Mouse (Mus musculus) cerebellum, adult 2 months (tissue): ENCODE results near the gene Rin3. TPM values are rescaled to one million over a fixed set of nuclear protein-coding genes. Genes with fewer than 3 reads are reported as not detected.
A peak's percentile ranks its signal among the peaks of the same experiment; 100 is the strongest.

Experiments
- DNase-seq, 2 experiments: peaks; one replicate each; pipeline ENCODE4 v3.0.0; 2021
- H3K27ac ChIP-seq: fragments of 200-500 bp; 2 replicates; pipeline ENCODE4 v1.5.1; 2012; ENCODE audit warnings: low read length, control low read depth, inconsistent platforms; ENCODE audit not compliant: insufficient read depth
- H3K27me3 ChIP-seq: fragments of 200-500 bp; 2 replicates; pipeline ENCODE4 v1.6.1; 2012; ENCODE audit warnings: inconsistent platforms, mild to moderate bottlenecking, low read length, moderate library complexity; ENCODE audit not compliant: control insufficient read depth, insufficient read depth
- H3K4me1 ChIP-seq: fragments of 200-500 bp; 2 replicates; pipeline ENCODE4 v1.6.1; 2011; ENCODE audit warnings: low read length; ENCODE audit not compliant: control insufficient read depth, insufficient read depth
- H3K4me3 ChIP-seq: fragments of 200-500 bp; replicated peaks from 2 replicates; pipeline ENCODE3; 2011; ENCODE audit warnings: mild to moderate bottlenecking, low read depth, low read length, control low read depth; ENCODE audit not compliant: insufficient read depth
- CTCF ChIP-seq: fragments of 200-500 bp; IDR thresholded peaks from 2 replicates; pipeline ENCODE4 v1.5.1; 2011; ENCODE audit warnings: low read depth, mild to moderate bottlenecking, control low read depth, low read length, moderate library complexity, borderline replicate concordance; ENCODE audit not compliant: insufficient read depth
- POLR2A ChIP-seq: fragments of 200-500 bp; IDR thresholded peaks from 2 replicates; pipeline ENCODE4 v1.6.1; 2011; ENCODE audit warnings: low read length, control low read depth, borderline replicate concordance; ENCODE audit not compliant: insufficient read depth
- whole genome bisulfite sequencing: fragments of 180-500 bp; shearing (Covaris S2); methylation state at CpG from one replicate; pipeline ENCODE4 v1.1.7; 2018; 5-methylcytosine and 5-hydroxymethylcytosine counted together
- polyA plus RNA-seq: library from polyadenylated mRNA; depleted of rRNA; stranded (reverse); fragments of >200 nt; gene quantifications from 2 replicates; pipeline ENCODE4 v1.2.3, GENCODE M21; 2012

Gene Rin3
- polyA plus RNA-seq, 1 experiment, result 1.2 TPM

DNA sequence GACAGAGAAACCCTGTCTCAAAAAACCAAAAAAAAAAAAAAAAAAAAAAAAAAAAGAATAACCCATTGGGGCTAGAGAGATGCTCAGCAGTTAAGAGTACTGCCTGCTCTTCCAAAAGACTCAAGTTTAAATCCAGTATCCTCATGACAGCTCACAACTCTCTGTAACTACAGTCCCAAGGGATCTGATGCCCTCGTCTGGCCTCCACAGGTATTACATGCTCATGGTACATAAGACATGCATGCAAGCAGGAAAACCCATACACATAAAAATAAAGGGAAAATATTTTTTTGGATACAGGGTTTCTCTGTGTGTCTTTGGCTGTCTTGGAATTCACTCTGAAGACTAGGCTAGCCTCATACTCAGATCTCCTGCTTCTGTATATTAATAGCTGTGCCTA is 63.7 kb downstream of the Rin3 start:
- H3K27me3 ChIP-seq, result no peaks in the 10 kb centered on the region; the same call in 1 of the 2 replicates
- DNase-seq, result peak in 1 of 2 experiments; percentile 24
- H3K4me1 ChIP-seq, result no peaks in the 10 kb centered on the region
- 10% methylated on average over 1 of the region's 1 CpGs for WGBS
- TF ChIP-seq CTCF (peak; percentile 34; the same call in 1 of the 2 replicates), POLR2A (no peak)
- H3K27ac ChIP-seq, result no peak overlapping the region
- H3K4me3 ChIP-seq, result no peak overlapping the region

DNA sequence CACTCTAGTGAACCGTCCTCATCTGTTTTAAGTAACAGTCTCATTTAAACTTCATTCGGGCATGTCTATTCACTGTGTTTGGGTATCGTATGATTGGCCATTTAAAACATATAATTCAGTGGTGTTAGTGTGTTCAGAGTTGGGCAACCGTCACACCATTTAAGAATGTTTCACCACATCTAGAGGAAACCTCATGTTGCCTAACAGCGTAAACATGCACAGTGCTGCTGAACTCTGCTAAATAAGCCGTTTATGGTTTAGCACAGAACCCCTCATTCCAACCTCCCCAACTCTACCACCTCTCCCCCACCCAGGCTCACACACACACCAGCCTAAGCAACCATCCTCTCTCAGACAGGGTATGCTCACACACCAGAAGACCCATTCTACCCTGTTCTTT is 65.6 kb downstream of the Rin3 start:
- TF ChIP-seq CTCF (no peak), POLR2A (no peak)
- H3K4me3 ChIP-seq, result no peak overlapping the region
- 95% methylated on average over 6 of the region's 6 CpGs for WGBS
- no peak for DNase-seq
- no peak overlapping the region for H3K27ac ChIP-seq
- H3K4me1 ChIP-seq, result no peaks in the 10 kb centered on the region
- H3K27me3 ChIP-seq, result no peaks in the 10 kb centered on the region; the same call in 1 of the 2 replicates

DNA sequence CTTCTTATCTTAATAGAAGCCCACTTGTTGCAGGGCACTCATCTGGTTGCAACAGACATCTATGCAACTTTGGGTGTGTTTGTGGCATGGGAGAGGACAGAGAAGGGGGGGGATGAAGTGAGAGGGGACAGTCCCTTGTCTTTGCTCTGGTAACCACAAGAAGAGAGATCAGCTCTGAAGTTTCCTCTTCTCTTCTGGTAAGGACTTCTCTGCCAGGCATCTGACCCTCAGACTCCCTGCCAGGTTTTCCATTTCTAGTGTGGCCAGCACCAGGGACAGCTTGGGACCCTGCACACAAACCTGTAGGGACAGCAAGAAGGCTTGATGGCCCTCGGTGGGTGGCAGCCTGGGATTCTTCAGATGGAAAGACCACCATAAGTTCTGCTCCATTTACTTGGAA is 68.1 kb downstream of the Rin3 start:
- H3K27me3 ChIP-seq, result no peaks in the 10 kb centered on the region; the same call in 1 of the 2 replicates
- no peak for DNase-seq
- WGBS, result 95% methylated on average over 1 of the region's 1 CpGs
- no peaks in the 10 kb centered on the region for H3K4me1 ChIP-seq
- no peak overlapping the region for H3K27ac ChIP-seq
- H3K4me3 ChIP-seq, result no peak overlapping the region
- TF ChIP-seq CTCF, result no peak
- TF ChIP-seq POLR2A, result no peak

DNA sequence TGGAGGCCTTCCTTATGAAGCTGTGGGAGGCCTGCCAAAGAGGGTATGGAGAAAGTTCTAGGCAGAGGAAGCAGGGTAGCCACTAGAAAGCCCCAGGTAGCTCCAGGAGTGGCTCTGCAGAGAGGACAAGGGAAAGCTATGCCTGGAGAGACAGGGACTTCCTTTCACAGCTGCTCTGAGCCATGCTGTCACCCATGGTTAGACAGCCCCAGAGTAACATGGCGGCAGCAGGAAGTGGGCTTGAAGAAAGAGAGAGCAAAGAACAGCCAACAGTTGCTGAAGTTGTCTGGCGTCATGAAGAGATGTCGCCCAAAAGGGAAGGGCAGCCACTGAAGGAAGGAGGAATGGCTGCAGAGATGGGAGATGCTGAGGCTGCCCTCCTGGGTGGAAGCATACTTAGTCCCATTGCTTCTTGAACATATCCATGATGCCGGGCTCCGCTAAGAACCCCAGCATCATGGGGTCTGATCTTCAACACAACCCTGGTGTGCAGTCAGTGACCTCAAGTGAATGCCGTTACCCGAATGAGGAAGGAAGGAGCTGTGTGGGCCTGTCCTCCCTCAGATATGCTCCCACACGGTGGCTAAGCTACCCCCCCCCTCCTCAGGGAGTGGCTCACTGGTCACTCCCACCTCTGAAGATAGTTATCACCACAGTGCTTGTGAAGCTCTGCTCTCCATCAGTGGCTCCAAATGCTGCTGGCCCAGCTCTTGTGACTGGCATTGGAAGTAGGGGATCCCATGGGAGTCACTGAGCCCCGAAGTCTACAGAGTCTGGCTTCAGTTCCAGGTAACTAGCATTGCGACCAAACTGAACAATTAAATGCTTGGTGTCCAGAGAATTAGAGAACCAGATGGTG is 71.5 kb downstream of the Rin3 start:
- 77% methylated on average over 10 of the region's 10 CpGs for WGBS
- Histone ChIP-seq H3K4me3 (no peak overlapping the region), H3K27me3 (no peaks in the 10 kb centered on the region), H3K27ac (no peak overlapping the region), H3K4me1 (no peaks in the 10 kb centered on the region)
- TF ChIP-seq POLR2A (no peak), CTCF (no peak)
- DNase-seq, result no peak

DNA sequence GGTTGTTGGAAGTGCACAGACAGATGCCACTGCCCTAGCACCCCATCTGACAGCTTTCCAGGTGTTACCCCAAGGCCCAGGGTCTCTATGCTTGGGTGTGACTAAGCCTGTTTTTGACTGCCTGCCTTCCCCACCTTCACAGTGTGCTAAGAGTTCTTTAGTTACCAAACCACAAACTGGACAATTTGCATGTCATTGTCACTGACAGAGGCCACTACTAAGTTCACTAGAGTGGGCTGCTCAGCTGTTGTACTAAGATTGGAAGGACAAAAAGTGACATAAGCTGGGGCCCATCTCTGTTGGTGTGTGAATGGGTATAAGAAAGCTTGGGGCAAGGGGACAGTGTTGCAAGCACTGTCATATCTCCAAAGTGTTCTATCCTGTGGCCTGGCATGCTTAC is 72.9 kb downstream of the Rin3 start:
- no peaks in the 10 kb centered on the region for H3K27me3 ChIP-seq
- DNase-seq, result no peak
- TF ChIP-seq POLR2A (no peak), CTCF (no peak)
- no peak overlapping the region for H3K27ac ChIP-seq
- H3K4me1 ChIP-seq, result peaks cover under 1% of the 10 kb centered on the region; the same call in 1 of the 2 replicates
- no peak overlapping the region for H3K4me3 ChIP-seq

DNA sequence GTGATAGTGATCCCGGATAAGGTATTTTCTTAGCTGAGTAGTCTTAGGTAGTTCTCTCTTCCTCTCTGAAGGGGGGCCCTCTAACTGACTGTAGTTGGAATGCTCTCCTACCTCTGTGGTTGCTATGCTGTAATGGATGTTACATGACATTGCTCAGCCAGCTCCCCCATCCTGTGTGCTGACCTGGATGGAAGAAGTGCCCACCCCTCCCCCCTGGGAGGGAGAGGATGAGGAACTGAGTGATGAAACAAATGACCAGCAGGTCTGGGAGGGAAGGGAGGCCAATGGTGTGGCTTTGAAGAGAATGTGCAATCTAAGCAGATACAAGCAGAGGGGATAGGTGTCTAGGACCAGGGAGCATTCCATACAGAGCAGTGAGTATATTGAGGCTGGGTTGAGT is 73.9 kb downstream of the Rin3 start:
- no peak for TF ChIP-seq CTCF
- no peak for TF ChIP-seq POLR2A
- DNase-seq, result no peak
- WGBS, result 93% methylated on average over 1 of the region's 1 CpGs
- Histone ChIP-seq H3K27me3 (no peaks in the 10 kb centered on the region), H3K4me3 (no peak overlapping the region), H3K27ac (no peak overlapping the region), H3K4me1 (peaks cover 5% of the 10 kb centered on the region; the same call in 1 of the 2 replicates)

DNA sequence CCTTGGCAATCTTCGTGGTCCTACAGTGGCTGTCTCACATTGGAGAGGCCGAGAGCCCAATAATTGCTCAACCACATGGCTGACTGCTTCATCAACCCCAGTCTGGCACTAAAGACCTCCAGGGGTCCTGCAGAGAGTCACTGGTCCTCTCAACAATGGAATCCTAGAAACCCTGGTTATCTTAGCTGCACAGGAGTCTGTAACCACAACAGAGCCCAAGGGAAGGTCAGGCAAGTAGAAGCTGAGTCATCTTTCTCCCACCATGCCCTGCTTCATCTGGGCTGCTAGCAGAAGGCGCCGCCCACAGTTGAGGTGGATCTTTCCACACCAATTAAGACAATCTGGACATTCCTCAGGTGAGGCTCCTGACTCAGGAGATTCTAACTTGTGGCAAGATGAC is 76.5 kb downstream of the Rin3 start:
- H3K4me3 ChIP-seq, result no peak overlapping the region
- no peak overlapping the region for H3K27ac ChIP-seq
- no peak for TF ChIP-seq POLR2A
- TF ChIP-seq CTCF, result no peak
- H3K4me1 ChIP-seq, result peaks cover 5% of the 10 kb centered on the region; the same call in 1 of the 2 replicates
- no peak for DNase-seq
- 89% methylated on average over 4 of the region's 4 CpGs for WGBS
- no peaks in the 10 kb centered on the region for H3K27me3 ChIP-seq
